Mouse (Mus musculus) heart, postnatal 10 days (tissue): ENCODE measurements around the gene Klre1. TPM values are rescaled to one million over a fixed set of nuclear protein-coding genes. Genes with fewer than 3 reads are reported as not detected.

Experiments
- DNase-seq, 2 experiments: peaks; one replicate each; pipeline ENCODE4 v3.0.0; 2021
- intact Hi-C: fragments of 180-260 bp; cut with DNase I; formaldehyde crosslinking; loops from one replicate; pipeline ENCODE4 v1.15.1; 2025
- total RNA-seq, 2 experiments: library from RNA; stranded (reverse); gene quantifications; 2 replicates each; pipeline ENCODE4 v1.2.3; 2021

Gene Klre1
- not detected for total RNA-seq

- intact Hi-C loops: no loop called here
- DNase-seq: no peak
These were observed at the start of gene Klre1 for GRCm38 (mm10) chr6:129577605-129578004. Klre1 (plus strand) TSS chr6:129577905.

GRCm38 (mm10) chr6:129529605-129530004, 48.1 kb upstream of the Klre1 start:
- intact Hi-C loops: loop anchor here (5.0 kb wide), 1 partner anchor 682 kb away; no protein-coding TSS in a partner anchor
- DNase-seq: no peak

GRCm38 (mm10) chr6:129530261-129530660, 47.4 kb upstream of the Klre1 start:
- DNase-seq: no peak
- intact Hi-C loops: loop anchor here (5.0 kb wide), 1 partner anchor 683 kb away; no protein-coding TSS in a partner anchor

- DNase-seq: peak; percentile 84 to 88
- intact Hi-C loops: loop anchor here (5.0 kb wide), 1 partner anchor 685 kb away; no protein-coding TSS in a partner anchor
These were observed 45.2 kb upstream of the Klre1 start for GRCm38 (mm10) chr6:129532556-129532941.

- intact Hi-C loops: loop anchor here (5.0 kb wide), 1 partner anchor 686 kb away; no protein-coding TSS in a partner anchor
- peak; percentile 87 to 89 for DNase-seq
These were observed 44.5 kb upstream of the Klre1 start, which contains the start of gene Gabarapl1 for GRCm38 (mm10) chr6:129532942-129533860. Gabarapl1 (plus strand) TSS chr6:129533160.

- peak in 1 of 2 experiments; percentile 30 for DNase-seq
- intact Hi-C loops: loop anchor here (5.0 kb wide), 1 partner anchor 687 kb away; no protein-coding TSS in a partner anchor
These were observed 43.6 kb upstream of the Klre1 start for GRCm38 (mm10) chr6:129534057-129534456.

- DNase-seq: peak; percentile 25 to 40
These were observed 43.0 kb upstream of the Klre1 start for GRCm38 (mm10) chr6:129534627-129535190.

GRCm38 (mm10) chr6:129535723-129536122, 42.0 kb upstream of the Klre1 start:
- intact Hi-C loops: no loop called here
- DNase-seq: no peak

More at GRCm38 (mm10) chr6:129534627-129535190, 43.0 kb upstream of the Klre1 start:
- intact Hi-C loops: loop anchor here (5.0 kb wide), 1 partner anchor 687 kb away; no protein-coding TSS in a partner anchor

GRCm38 (mm10) chr6:129538555-129538954, 39.1 kb upstream of the Klre1 start:
- intact Hi-C loops: no loop called here

GRCm38 (mm10) chr6:129541931-129542330, 35.8 kb upstream of the Klre1 start:
- no peak for DNase-seq
- intact Hi-C loops: no loop called here

More at GRCm38 (mm10) chr6:129538555-129538954, 39.1 kb upstream of the Klre1 start:
- no peak for DNase-seq

- intact Hi-C loops: no loop called here
These were observed 35.2 kb upstream of the Klre1 start for GRCm38 (mm10) chr6:129542540-129542939.

GRCm38 (mm10) chr6:129543709-129544606, 33.7 kb upstream of the Klre1 start:
- peak; percentile 68 to 81 for DNase-seq
- intact Hi-C loops: loop anchor here (2.0 kb wide), 1 partner anchor 15 kb away; no protein-coding TSS in a partner anchor

More at GRCm38 (mm10) chr6:129542540-129542939, 35.2 kb upstream of the Klre1 start:
- DNase-seq: no peak

GRCm38 (mm10) chr6:129547277-129547676, 30.4 kb upstream of the Klre1 start:
- DNase-seq: no peak
- intact Hi-C loops: no loop called here

- DNase-seq: no peak
- intact Hi-C loops: no loop called here
These were observed 29.7 kb upstream of the Klre1 start for GRCm38 (mm10) chr6:129548009-129548408.

GRCm38 (mm10) chr6:129557298-129558023, 20.2 kb upstream of the Klre1 start:
- no peak for DNase-seq
- intact Hi-C loops: loop anchor here (2.0 to 5.0 kb wide), 2 partner anchors 13 to 40 kb away; no protein-coding TSS in a partner anchor

- peak; percentile 65 to 85 for DNase-seq
- intact Hi-C loops: loop anchor here (1.0 to 5.0 kb wide), 3 partner anchors 14 to 166 kb away; no protein-coding TSS in a partner anchor
These were observed 18.6 kb upstream of the Klre1 start for GRCm38 (mm10) chr6:129558946-129559640.

GRCm38 (mm10) chr6:129559641-129560027, 18.1 kb upstream of the Klre1 start:
- intact Hi-C loops: loop anchor here (1.0 to 5.0 kb wide), 3 partner anchors 15 to 166 kb away; no protein-coding TSS in a partner anchor
- no peak for DNase-seq

- intact Hi-C loops: no loop called here
These were observed 12.4 kb upstream of the Klre1 start for GRCm38 (mm10) chr6:129565257-129565656.

More at GRCm38 (mm10) chr6:129565257-129565656, 12.4 kb upstream of the Klre1 start:
- DNase-seq: no peak
